Mouse (Mus musculus) cerebellum, adult 11 months (tissue): ENCODE measurements around the gene Foxred2.
A peak's percentile ranks its signal among the peaks of the same experiment; 100 is the strongest.

Experiments used
- DNase-seq: peaks from one replicate; pipeline ENCODE4 v3.0.0; 2022

The Foxred2 gene

GRCm38 (mm10) chr15:77956404-77956901, at the start of gene Foxred2:
Foxred2 (minus strand) TSS chr15:77956722.
- DNase-seq = peak; percentile 92

- peak; percentile 38 for DNase-seq
Observed at GRCm38 (mm10) chr15:78003929-78004328, 47.4 kb upstream of the Foxred2 start.

- no peak for DNase-seq
Observed at GRCm38 (mm10) chr15:78001400-78001799, 44.9 kb upstream of the Foxred2 start.

- DNase-seq = no peak
Observed at GRCm38 (mm10) chr15:77988541-77988940, 32.0 kb upstream of the Foxred2 start.

GRCm38 (mm10) chr15:77983391-77983790, 26.9 kb upstream of the Foxred2 start:
- no peak for DNase-seq

- peak; percentile 86 for DNase-seq
Observed at GRCm38 (mm10) chr15:77982195-77982939, 25.8 kb upstream of the Foxred2 start.

GRCm38 (mm10) chr15:77981181-77981680, 24.7 kb upstream of the Foxred2 start:
- DNase-seq = no peak

- DNase-seq = no peak
Observed at GRCm38 (mm10) chr15:77979427-77979865, 22.9 kb upstream of the Foxred2 start.

- DNase-seq = no peak
Observed at GRCm38 (mm10) chr15:77977663-77978062, 21.1 kb upstream of the Foxred2 start.

- DNase-seq = no peak
Observed at GRCm38 (mm10) chr15:77974165-77974841, 17.8 kb upstream of the Foxred2 start.

- peak; percentile 96 for DNase-seq
Observed at GRCm38 (mm10) chr15:77970470-77971292, 14.2 kb upstream of the Foxred2 start, which contains the start of gene Eif3d. Eif3d (minus strand) TSS chr15:77970813.

GRCm38 (mm10) chr15:77969940-77970469, 13.5 kb upstream of the Foxred2 start:
- DNase-seq = no peak

- no peak for DNase-seq
Observed at GRCm38 (mm10) chr15:77965117-77965528, 8.6 kb upstream of the Foxred2 start.

GRCm38 (mm10) chr15:77962447-77962846, 5.9 kb upstream of the Foxred2 start:
- DNase-seq = no peak

- DNase-seq = no peak
Observed at GRCm38 (mm10) chr15:77960693-77961092, 4.2 kb upstream of the Foxred2 start.

GRCm38 (mm10) chr15:77958071-77958470, 1.5 kb upstream of the Foxred2 start:
- no peak for DNase-seq

GRCm38 (mm10) chr15:77957625-77958024, 1.1 kb upstream of the Foxred2 start:
- DNase-seq = no peak

- peak; percentile 55 for DNase-seq
Observed at GRCm38 (mm10) chr15:77955440-77956403, 800 bp downstream of the Foxred2 start.

GRCm38 (mm10) chr15:77954362-77954761, 2.2 kb downstream of the Foxred2 start:
- no peak for DNase-seq

- DNase-seq = peak; percentile 63
Observed at GRCm38 (mm10) chr15:77952921-77953320, 3.6 kb downstream of the Foxred2 start.

GRCm38 (mm10) chr15:77949061-77949460, 7.5 kb downstream of the Foxred2 start:
- no peak for DNase-seq
